Mouse (Mus musculus) lung, postnatal 0 days (tissue): ENCODE data around the gene Car15. TPM values are rescaled to one million over a fixed set of nuclear protein-coding genes. Genes with fewer than 3 reads are reported as not detected.

Experiments
- ATAC-seq: fragments of 200-750 bp; cut with Nextera tagmentation; 2 replicates; pipeline ENCODE4 v1.8.0; 2017; ENCODE audit warnings: moderate library complexity
- DNase-seq: peaks from one replicate; pipeline ENCODE4 v3.0.0-alpha.2; 2016; ENCODE audit warnings: low spot score
- H3K27ac ChIP-seq: fragments of 300-500 bp; sonication (generic); 2 replicates; pipeline ENCODE4 v1.5.1; 2014; ENCODE audit warnings: antibody characterized with exemption, mild to moderate bottlenecking, low read length, mixed read lengths
- H3K27me3 ChIP-seq: fragments of 300-500 bp; sonication (generic); replicated peaks from 2 replicates; pipeline ENCODE4 v1.6.1; 2014; ENCODE audit warnings: low read length, mixed read lengths; ENCODE audit not compliant: insufficient read depth
- H3K36me3 ChIP-seq: fragments of 300-500 bp; sonication (generic); 2 replicates; pipeline ENCODE4 v1.6.1; 2014; ENCODE audit warnings: low read length, mixed read lengths; ENCODE audit not compliant: insufficient read depth
- H3K4me1 ChIP-seq: fragments of 300-500 bp; sonication (generic); 2 replicates; pipeline ENCODE4 v1.6.1; 2014; ENCODE audit warnings: antibody characterized with exemption, low read depth, low read length, mixed read lengths; ENCODE audit not compliant: insufficient read depth
- H3K4me2 ChIP-seq: fragments of 300-500 bp; sonication (generic); replicated peaks from 2 replicates; pipeline ENCODE4 v1.6.1; 2014; ENCODE audit warnings: low read depth, mild to moderate bottlenecking, low read length, moderate library complexity, mixed read lengths
- H3K4me3 ChIP-seq: fragments of 300-500 bp; sonication (generic); 2 replicates; pipeline ENCODE4 v1.5.1; 2014; ENCODE audit warnings: low read depth, low read length
- H3K9ac ChIP-seq: fragments of 300-500 bp; sonication (generic); replicated peaks from 2 replicates; pipeline ENCODE4 v1.6.1; 2014; ENCODE audit warnings: low read depth, mild to moderate bottlenecking
- H3K9me3 ChIP-seq: fragments of 300-500 bp; sonication (generic); 2 replicates; pipeline ENCODE4 v1.6.1; 2016; ENCODE audit warnings: low read length, mixed read lengths
- CTCF ChIP-seq: IDR thresholded peaks from 2 replicates; pipeline ENCODE4 v1.5.1; 2016; ENCODE audit warnings: antibody characterized with exemption, mild to moderate bottlenecking
- EP300 ChIP-seq: IDR thresholded peaks from 2 replicates; pipeline ENCODE4 v1.6.1; 2016; ENCODE audit warnings: antibody characterized with exemption, mild to moderate bottlenecking, control low read depth
- WGBS: fragments of 180-500 bp; shearing (Covaris S2); extraction: QIAGEN DNeasy Blood & Tissue Kit; methylation state at CpG from one replicate; pipeline ENCODE4 v1.1.7; 2014; 5-methylcytosine and 5-hydroxymethylcytosine counted together
- polyA plus RNA-seq: library from polyadenylated mRNA; unstranded; fragments of >200 nt; fragmentation: Nextera tagmentation; extraction: Ambion mirVana; gene quantifications from 2 replicates; pipeline ENCODE4 v1.2.1, GENCODE M21; 2015

Car15 gene
- 1.8 TPM in 2 replicates for polyA plus RNA-seq

DNA sequence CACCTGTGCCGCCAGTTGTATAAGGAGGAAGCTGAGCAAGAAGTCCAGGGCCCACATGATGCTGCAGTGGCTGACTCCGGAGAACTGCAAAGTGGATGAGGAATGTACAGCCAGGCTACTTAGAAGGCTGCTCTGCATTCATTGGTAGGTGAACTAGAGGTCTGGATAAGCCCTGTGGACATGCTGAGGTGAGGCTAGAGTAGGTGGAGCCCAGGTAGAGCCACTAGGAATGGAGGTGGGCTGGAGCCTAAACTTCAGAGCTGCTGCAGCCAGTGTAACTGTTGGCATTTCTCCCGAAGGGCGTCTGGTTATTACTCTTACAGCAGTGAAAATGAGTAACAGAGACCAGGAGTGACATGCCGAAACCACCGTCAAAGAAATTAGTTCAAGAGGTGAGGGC lies at the start of gene Car15:
Car15 (minus strand) TSS at position 314 of the 400 bp plus-strand sequence.
- no peak within 1 kb of the TSS for H3K9ac ChIP-seq
- DNase-seq (no peak), ATAC-seq (no peak)
- H3K36me3 ChIP-seq = peaks cover 21% of the 10 kb centered on the region; the same call in 1 of the 2 replicates
- H3K27ac ChIP-seq = no peak within 1 kb of the TSS
- no peak within 1 kb of the TSS for H3K4me2 ChIP-seq
- H3K27me3 ChIP-seq = peaks cover 24% of the 10 kb centered on the region
- peaks cover 3% of the 10 kb centered on the region; the same call in 1 of the 2 replicates for H3K4me1 ChIP-seq
- no peak within 1 kb of the TSS for H3K4me3 ChIP-seq
- H3K9me3 ChIP-seq = no peaks in the 10 kb centered on the region
- 67% methylated on average over 6 of the region's 6 CpGs for WGBS
- no peak for TF ChIP-seq EP300
- TF ChIP-seq CTCF = no peak

DNA sequence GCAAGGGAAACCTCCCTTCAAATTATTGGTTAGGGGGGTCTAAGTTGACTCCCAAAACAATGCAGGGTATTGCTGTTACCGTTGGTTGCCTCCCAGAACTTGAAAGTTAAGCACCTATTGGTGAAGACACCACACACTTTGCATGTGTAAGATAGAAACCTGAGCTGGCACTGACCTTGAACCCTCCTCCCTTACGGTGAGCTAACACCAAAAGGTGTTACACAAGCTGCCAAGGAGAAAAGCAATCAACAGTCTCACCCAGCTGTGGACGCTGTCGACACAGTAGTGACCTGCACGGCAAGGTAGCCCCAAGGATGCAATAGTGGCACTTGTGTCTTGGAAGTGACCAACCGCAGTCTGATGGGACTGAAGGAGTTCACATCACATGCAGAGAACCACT lies 46.0 kb upstream of the Car15 start:
- H3K36me3 ChIP-seq = no peaks in the 10 kb centered on the region
- no peaks in the 10 kb centered on the region for H3K27me3 ChIP-seq
- H3K9me3 ChIP-seq = no peaks in the 10 kb centered on the region
- ATAC-seq = no peak
- no peak overlapping the region for H3K4me2 ChIP-seq
- WGBS = 59% methylated on average over 6 of the region's 6 CpGs
- no peaks in the 10 kb centered on the region; the same call in 1 of the 2 replicates for H3K4me1 ChIP-seq
- TF ChIP-seq CTCF (no peak), EP300 (no peak)
- H3K9ac ChIP-seq = no peak overlapping the region
- H3K27ac ChIP-seq = no peak overlapping the region
- DNase-seq = no peak
- no peak overlapping the region for H3K4me3 ChIP-seq

DNA sequence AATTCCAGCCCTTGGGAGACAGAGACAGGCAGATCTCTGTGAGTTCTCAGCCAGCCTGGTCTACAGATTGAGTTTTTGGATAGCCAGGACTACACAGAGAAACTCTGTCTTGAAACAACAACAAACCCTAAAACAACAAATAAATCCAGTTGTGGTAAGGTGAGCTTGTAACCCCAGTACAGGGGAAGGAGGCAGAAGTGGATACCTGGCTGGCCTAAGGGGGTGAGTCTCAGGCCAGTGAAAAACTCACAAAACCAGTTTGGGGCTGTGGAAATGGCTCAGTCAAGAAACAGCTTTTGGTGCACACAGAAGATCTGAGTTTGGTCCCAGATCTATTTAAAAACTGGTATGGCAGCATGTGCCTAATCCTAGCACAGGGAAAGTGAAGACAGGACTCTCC lies 44.0 kb upstream of the Car15 start:
- Histone ChIP-seq H3K9ac (no peak overlapping the region), H3K36me3 (no peaks in the 10 kb centered on the region), H3K9me3 (no peaks in the 10 kb centered on the region), H3K27me3 (no peaks in the 10 kb centered on the region), H3K4me3 (no peak overlapping the region), H3K27ac (no peak overlapping the region), H3K4me2 (no peak overlapping the region), H3K4me1 (no peaks in the 10 kb centered on the region; the same call in 1 of the 2 replicates)
- no peak for TF ChIP-seq CTCF
- ATAC-seq (no peak; the same call in 1 of the 2 replicates), DNase-seq (peak; percentile 20)

DNA sequence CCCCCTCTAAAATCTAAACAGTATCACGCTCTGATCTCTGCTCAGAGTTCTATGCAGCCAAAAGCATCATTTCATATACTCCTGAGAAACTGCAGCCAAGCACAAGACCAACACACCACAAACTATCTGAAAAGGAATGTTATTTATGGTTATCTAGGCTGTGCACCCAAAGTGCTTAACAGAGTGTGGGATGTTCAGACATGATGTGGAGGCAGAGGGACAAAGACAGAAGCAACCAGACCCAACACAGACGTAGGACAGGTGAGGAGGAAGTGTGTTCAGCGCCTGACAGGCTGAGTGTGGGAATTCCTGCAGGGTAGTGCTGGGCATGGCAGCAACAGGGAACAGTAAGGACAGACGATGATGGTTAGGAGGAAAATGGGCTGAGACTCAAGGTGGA lies 41.4 kb upstream of the Car15 start:
- ATAC-seq = no peak
- TF ChIP-seq EP300 (no peak), CTCF (no peak)
- Histone ChIP-seq H3K4me3 (no peak overlapping the region), H3K4me2 (no peak overlapping the region), H3K9ac (no peak overlapping the region), H3K27ac (no peak overlapping the region), H3K4me1 (peaks cover 5% of the 10 kb centered on the region; the same call in 1 of the 2 replicates), H3K27me3 (no peaks in the 10 kb centered on the region), H3K36me3 (no peaks in the 10 kb centered on the region), H3K9me3 (no peaks in the 10 kb centered on the region)
- no peak for DNase-seq
- 84% methylated on average over 4 of the region's 4 CpGs for WGBS

DNA sequence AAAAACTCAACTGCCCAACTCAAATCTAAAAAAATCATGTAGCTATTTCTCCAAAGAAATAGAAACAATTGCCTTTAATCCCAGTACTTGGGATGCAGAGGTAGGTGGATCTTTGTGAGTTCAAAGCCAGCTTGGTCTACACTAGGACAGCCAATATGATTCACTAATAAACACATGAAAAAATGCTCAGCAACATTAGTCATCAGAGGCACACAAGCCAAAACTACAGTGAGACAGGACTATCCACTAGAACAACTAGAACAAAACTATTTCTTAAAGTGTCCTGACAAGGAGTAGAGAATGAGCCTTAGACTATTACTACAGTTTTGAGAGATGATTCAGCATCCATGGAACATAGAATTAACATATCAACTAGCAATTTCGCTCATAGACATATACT lies 37.9 kb upstream of the Car15 start:
- H3K4me3 ChIP-seq = no peak overlapping the region
- WGBS = 91% methylated on average over 1 of the region's 1 CpGs
- DNase-seq (no peak), ATAC-seq (no peak)
- no peaks in the 10 kb centered on the region for H3K27me3 ChIP-seq
- TF ChIP-seq CTCF = no peak
- TF ChIP-seq EP300 = no peak
- no peak overlapping the region for H3K4me2 ChIP-seq
- peaks cover 10% of the 10 kb centered on the region for H3K36me3 ChIP-seq
- H3K27ac ChIP-seq = no peak overlapping the region
- 0 out of 2 replicates have a peak, but pooled peaks cover 5% of the 10 kb centered on the region for H3K4me1 ChIP-seq
- no peak overlapping the region for H3K9ac ChIP-seq
- H3K9me3 ChIP-seq = no peaks in the 10 kb centered on the region

DNA sequence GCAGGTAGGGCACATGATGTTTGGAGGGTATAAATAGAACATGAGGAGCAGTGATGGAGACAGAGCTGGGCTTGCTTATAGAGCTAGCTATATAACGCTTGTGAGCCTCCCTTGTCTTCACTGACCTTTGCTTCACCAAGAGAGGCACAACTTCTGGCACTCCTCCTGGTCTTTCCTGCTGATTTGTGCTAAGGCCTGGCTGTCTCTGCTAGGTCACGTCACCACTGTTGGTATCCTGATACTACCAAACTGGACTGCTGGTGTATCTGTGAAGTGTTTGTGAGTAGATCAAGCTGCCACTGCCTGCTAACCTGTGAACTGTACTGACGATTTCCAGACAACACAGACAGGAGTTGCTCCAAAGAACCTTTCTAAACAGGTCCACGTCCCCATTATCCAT lies 37.0 kb upstream of the Car15 start:
- TF ChIP-seq CTCF (no peak), EP300 (no peak)
- Histone ChIP-seq H3K4me3 (no peak overlapping the region), H3K27me3 (no peaks in the 10 kb centered on the region), H3K4me2 (no peak overlapping the region), H3K27ac (no peak overlapping the region), H3K36me3 (peaks cover 10% of the 10 kb centered on the region), H3K9ac (no peak overlapping the region), H3K4me1 (0 out of 2 replicates have a peak, but pooled peaks cover 5% of the 10 kb centered on the region), H3K9me3 (no peaks in the 10 kb centered on the region)
- no peak for ATAC-seq
- no peak for DNase-seq
- 62% methylated on average over 4 of the region's 4 CpGs for WGBS

DNA sequence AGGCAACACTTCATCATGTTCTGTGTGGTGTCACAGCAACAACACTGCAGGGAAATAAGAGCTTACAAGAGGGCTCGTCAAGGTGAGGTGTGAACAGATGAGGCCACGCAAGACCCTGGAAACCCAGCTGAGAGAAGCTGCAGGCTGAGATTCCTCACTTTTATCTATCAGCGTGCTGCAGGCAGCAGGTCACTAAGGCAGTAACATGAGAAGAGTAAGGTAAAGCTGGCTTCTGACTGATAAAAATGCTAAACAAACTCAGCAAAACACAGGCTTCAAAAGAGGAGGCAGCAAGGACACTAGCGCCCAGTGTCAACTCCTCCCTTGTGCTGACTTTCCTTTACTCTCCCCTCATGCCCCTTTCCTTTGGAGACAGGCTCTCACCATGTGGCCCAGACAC lies 34.8 kb upstream of the Car15 start:
- Histone ChIP-seq H3K27ac (no peak overlapping the region), H3K4me1 (0 out of 2 replicates have a peak, but pooled peaks cover 5% of the 10 kb centered on the region), H3K4me2 (no peak overlapping the region), H3K9ac (no peak overlapping the region), H3K27me3 (no peaks in the 10 kb centered on the region), H3K36me3 (peaks cover 10% of the 10 kb centered on the region), H3K4me3 (no peak overlapping the region), H3K9me3 (no peaks in the 10 kb centered on the region)
- TF ChIP-seq EP300 (no peak), CTCF (no peak)
- WGBS = 43% methylated on average over 4 of the region's 4 CpGs
- DNase-seq (no peak), ATAC-seq (no peak)
